Mouse (Mus musculus) gastrocnemius, postnatal 14 days (tissue): ENCODE measurements at regions not wholly inside any gene's neighbourhood (a gene's known extent, or its start where the extent isn't known, plus 50 kb on each side); places are given as distances from the start of the nearest gene placed in this dataset.

Experiments
- DNase-seq: peaks from one replicate; pipeline ENCODE4 v3.0.0; 2021; ENCODE audit warnings: mixed read lengths
- intact Hi-C: fragments of 180-260 bp; cut with DNase I; formaldehyde crosslinking; loops from one replicate; pipeline ENCODE4 v1.15.1; 2025; ENCODE audit warnings: low total_unique reads

GRCm38 (mm10) chr3:66592259-66592658 lies 295.6 kb upstream of the Veph1 start:
- intact Hi-C loops: no loop called here
- DNase-seq: no peak

- intact Hi-C loops: no loop called here
- no peak for DNase-seq
Measured at GRCm38 (mm10) chr3:66590775-66591174, 294.1 kb upstream of the Veph1 start.

DNA sequence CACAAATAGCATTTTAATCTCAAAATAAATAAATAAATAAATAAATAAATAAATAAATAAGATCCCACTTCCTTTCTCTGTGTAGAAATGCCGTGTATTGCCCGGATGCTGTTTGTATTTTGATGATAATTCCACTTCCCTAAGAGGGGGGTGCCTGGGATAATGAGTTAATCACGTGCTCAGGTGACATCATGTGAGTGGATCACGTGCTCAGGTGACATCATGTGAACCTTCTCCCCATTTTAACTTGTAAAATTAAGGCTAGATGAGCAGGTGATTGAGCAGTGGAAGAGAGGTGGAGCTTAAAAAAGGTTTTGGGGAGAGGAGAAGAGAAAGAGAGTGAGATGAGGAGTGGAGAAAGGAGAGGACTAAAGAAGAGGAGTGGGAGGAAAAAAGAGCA lies 292.8 kb upstream of the Veph1 start:
- intact Hi-C loops: no loop called here

GRCm38 (mm10) chr3:66584831-66585230 lies 288.2 kb upstream of the Veph1 start:
- DNase-seq: no peak
- intact Hi-C loops: no loop called here

More for the DNA sequence above, 292.8 kb upstream of the Veph1 start:
- no peak for DNase-seq

DNA sequence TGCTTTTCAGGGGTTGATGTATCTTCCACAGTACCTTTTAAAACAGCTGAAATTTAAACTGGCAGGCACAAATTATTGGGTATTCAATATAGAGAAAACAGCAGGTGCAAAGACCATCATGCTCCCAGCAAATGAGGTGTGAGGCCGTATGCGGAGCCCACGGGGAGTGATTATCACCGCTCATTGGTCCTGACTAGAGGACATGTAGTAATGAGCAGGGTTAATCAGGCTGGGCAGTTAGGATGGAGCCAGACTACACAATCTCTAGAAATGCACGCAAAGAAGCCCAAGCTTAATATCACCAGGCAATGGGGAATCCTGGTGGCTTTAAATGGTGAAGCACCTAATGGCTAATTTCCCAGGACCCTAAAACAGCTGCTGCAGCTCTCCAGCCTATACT lies 287.5 kb upstream of the Veph1 start:
- intact Hi-C loops: no loop called here

DNA sequence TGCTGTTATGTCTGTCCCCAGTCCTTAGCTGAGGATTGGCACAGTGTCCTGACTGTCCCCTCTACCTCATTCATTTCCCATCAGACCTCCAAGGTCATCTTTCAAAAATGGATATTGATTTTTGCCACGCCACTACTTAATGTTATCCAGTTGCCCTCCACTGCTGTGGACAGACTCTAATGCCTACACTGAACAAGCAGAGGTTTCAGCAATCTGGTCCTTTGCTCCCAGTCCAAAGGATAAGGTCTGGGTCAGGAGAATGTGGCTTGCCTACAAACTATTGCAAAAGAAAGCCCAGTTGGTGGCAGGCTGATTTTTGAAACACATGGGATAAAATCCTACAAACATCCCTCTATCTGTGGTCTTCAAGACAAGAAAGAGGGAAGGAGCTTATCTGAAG lies 280.0 kb upstream of the Veph1 start:
- intact Hi-C loops: no loop called here
- DNase-seq: no peak

More for the DNA sequence above, 287.5 kb upstream of the Veph1 start:
- DNase-seq: no peak

DNA sequence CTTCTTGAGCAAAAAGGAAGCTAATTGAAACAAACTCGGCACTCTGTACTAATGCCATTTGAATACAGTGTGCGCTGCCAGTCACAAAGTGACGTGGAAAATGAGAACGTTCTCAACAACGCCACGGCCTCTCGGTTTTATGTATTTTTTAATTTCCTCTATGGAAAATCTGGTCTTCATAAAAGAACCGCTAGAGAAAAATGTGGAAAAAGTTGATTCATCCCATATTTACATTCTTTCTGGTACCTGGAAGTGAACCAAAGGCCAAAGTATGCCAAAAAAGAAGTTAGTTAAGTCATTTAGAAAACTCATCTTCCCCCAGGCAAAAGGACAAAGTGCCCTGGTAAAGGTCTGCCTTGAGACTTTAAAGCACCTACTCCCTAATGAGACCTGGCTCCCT lies 277.7 kb upstream of the Veph1 start:
- intact Hi-C loops: no loop called here
- no peak for DNase-seq

DNA sequence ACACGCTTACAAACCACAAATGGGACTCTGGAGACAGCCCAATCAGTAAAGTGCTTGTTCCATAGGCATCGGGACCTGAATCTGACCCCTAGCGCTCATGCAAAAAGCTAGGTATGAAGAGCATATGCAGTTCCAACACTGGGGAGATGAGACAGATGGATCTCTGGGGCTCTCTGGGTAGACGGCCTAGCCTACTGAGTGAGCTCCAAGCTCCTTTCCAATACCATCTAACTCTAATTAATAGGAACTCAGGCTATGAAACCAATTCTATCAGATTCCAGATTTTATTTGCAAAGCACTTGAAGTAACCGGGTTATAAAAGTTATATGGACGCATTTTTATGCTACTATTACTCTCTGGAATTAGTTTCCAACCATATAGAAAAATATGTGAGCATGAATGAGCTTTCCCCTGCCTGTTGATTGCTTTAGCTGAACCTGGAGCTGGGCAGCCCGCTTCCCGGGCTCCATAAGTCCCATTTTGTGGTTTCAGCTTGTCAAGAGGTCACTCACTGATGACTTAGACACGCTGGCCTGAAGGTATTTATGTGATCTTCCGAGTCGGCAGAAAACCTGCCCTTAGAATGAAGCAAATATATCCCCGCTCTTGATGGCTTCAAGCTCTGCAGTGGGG lies 276.4 kb upstream of the Veph1 start:
- DNase-seq: no peak
- intact Hi-C loops: no loop called here

- intact Hi-C loops: no loop called here
Measured at GRCm38 (mm10) chr3:66570342-66570741, 273.7 kb upstream of the Veph1 start.

DNA sequence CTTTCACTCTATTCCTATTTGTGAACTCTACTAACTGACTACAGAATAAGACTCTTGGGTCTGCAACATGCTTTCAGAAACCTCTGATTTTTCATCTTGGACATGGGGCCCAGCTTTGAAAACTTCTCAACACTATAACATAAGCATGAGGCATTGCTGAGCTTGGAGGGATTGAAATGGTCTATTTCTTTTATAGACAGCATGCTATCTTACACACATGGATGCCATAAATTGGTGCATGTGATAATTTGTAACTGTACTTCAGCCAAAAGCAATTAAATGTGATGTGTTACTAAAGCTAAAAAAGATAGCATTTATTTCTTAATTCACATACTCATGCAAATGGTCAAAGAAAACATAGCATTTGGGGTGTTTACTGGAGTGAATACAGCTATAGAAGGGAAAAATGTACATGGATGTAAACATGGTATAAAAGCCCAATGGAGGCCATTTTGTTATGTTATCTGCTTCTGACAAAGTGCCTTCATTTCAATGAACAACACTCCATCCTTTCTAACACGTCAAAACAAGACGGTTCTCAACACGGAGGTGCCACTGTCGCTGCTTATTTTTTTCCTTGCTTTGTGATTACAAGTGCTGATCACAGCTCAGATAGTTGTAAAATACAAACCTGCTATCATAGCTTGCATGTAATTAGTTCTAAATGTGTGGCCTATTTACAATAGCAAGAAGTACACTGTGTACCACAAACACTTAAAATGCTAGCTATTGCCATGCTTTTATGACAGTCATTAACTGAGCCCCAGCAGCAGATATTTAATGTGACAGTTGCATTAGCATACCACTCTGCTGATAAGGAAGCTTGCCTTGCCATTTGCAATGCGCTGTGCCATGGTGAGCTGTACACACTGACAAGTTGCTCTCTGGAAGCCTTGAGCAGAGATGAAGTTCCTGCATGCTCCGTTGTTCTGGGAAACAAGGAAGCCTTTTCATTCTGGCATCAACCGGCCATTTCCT lies 267.9 kb upstream of the Veph1 start:
- intact Hi-C loops: no loop called here

More at GRCm38 (mm10) chr3:66570342-66570741, 273.7 kb upstream of the Veph1 start:
- no peak for DNase-seq

DNA sequence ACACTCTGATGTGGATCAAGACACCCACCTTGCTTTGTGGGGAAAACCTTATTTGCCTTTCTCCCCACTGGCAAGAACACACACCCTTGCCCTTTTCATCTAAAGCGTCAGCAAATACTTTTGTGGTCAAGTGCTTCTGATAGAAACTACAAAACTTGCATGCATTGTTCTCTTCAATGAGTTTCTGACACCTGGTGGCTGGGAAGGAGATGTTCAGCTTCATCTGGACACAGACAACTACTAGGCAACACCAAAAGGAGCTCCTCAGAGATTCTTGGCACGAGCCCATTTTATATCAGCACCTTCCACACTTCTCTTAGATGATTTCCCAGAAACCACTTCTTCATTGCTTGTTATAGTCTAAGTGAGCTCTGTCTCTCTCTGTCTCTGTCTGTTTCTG lies 266.7 kb upstream of the Veph1 start:
- no peak for DNase-seq
- intact Hi-C loops: no loop called here

More for the DNA sequence above, 267.9 kb upstream of the Veph1 start:
- DNase-seq: no peak

DNA sequence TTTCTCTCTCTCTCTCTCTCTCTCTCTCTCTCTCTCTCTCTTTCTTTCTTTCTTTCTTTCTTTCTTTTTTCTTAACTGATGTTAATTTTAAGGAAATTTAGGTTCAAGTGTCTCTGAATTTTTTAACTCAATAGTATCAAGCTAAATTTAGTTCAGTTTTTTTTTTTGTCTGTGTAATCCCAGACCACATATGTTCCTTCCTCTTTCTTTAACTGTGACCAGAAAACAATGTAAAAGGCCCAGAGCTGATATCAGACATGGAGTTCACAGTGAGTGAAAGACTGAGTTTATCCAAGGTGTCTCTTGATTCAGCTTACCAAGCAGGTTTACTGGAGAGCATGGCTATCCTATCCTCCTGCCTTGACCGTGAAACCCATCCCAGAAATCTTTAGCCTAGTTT lies 258.9 kb upstream of the Veph1 start:
- intact Hi-C loops: no loop called here
- DNase-seq: no peak

- intact Hi-C loops: no loop called here
- DNase-seq: no peak
Measured at GRCm38 (mm10) chr3:66550920-66551319, 254.3 kb upstream of the Veph1 start.

DNA sequence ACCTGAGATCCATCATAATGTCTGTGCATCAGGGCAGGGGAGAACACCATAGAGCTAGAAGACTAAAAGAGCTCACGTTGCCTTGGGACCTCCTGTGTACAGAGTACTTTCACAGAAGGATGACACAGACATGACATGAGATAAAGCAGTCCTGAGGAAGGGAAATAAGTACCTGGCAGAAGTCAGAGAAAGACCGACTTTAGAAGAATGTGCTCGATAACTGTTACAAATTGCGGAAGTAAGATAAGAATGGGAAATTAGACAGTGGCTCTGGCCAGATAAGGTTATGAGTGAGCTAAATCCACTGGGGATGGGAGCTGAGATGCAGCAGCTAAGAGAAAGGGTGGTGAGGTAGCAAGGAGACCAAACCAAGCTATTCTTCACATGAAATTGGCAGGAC lies 249.9 kb upstream of the Veph1 start:
- intact Hi-C loops: no loop called here
- DNase-seq: no peak

DNA sequence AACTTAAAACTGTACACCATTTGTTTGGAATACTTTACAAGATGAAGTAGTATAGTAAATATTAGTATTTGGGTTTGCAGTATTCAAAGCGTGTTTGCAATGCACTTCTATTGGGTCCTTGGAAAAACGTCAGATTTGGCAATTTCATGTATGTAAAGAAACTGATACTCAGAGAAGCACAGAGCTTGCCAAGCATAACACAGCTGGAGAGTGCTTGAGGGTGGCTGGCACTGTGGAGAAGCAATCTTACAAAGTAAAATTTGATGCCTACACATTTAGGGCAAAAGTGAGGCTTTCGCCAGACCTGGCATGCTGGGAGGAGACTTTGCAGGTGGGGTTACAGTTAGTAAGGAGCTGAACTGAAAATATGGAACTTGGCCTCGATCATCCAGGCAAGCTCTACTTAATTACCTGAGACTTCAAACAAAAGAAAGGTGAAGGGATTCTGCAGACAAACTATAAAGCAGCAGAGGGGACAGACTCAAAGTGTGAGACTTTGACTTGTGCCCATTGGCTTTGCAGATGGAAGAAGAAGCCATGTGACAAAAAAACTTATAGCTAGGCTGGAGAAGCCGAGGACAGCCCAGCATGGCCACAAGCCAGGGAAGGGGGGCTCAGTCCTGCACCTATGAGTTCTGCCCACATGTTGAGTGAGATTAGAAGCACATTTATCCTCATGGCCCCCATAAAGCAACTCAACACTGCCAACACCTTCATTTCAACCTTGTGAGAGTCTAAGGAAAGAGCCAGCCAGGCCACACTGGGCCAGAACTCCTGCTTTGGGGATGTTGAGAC lies 247.7 kb upstream of the Veph1 start:
- intact Hi-C loops: no loop called here
- no peak for DNase-seq

DNA sequence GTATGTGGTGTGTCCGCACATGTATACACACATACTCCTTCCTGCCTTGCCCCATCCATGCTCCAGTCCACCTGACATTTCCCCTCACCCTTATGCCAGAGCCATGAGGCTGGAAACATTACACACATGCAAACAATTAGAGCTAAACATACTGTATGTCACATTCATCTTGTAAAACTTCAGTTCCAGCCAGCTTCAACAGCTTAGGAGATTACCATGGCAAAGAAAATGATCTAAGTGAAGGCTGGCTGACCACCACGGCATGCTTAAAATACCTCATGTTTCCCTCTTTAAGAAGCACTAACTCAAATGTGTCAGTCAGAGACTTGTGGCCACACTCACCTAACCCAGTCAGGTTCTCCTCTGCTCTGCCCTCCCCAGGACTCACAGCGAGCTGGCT lies 246.2 kb upstream of the Veph1 start:
- intact Hi-C loops: no loop called here

GRCm38 (mm10) chr3:66537913-66538312 lies 241.3 kb upstream of the Veph1 start:
- intact Hi-C loops: no loop called here
- no peak for DNase-seq

More for the DNA sequence above, 246.2 kb upstream of the Veph1 start:
- DNase-seq: no peak

DNA sequence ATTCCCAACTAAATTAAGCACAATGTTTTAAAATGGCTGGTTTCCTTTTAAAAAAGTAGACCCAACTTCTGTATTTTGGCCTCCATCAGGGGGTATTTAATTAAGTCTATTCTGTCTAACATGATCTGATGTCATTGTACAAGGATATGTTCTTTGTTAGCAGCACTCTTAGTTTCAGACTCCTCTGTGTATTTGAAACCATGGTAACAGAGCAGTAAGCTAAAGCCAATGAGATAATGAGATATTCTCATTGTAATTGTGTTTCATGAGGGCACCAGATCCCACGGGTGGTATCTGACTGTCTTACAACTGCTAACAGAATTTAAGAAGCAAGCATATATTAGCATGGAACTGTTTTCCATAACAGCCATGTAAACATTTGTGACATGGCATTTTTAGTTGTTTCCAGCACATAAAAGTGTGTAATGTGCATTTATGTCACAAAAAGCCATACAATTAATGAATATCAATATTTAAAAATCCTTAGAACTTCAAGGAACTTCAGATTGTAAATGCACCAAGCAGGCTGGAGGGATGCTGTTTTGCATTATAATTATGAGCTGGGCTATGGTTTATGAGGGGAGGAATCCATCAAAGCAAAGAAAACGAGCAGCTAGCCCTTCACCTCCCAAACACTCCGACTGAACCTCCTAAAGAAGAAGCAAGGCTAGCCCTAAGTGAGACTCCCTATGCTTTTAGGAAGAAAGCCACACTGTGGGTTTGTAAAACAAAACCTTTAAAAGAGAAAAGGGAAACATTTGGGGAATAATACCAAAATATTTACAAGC lies 240.7 kb upstream of the Veph1 start:
- no peak for DNase-seq
- intact Hi-C loops: no loop called here

GRCm38 (mm10) chr3:66536673-66537072 lies 240.0 kb upstream of the Veph1 start:
- intact Hi-C loops: no loop called here
- no peak for DNase-seq
